In the genomic region with DNA sequence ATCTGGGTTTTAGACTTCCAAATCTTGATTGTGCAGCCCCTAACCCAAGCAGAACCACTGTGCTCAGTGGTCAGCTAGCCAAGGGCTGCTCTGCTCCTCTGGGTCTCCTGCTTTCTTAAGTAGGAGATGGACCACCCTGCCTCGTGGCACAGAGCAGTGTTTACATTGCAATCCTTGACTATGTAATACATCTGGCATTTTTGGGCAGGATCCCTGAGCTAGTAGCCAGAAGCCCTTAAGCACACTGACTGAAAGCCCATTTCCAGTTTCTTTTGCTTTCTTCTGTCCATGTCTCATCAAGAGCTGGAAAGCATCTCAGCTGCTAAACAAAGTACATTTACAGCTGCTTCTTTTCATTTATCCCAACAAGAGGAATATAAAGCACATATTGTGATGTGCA, we compare ENCODE assay signal across 11 mouse cellular contexts. TPM values are rescaled to one million over a fixed set of nuclear protein-coding genes. Genes with fewer than 3 reads are reported as not detected.
A peak's percentile ranks its signal among the peaks of the same experiment; 100 is the strongest.
DNase-seq lines count a peak whose midpoint lies in the region; ATAC-seq and TF ChIP-seq lines count a peak whose summit lies in the region.
"Had no signal": no experiment of that assay in that cellular context is flagged by ENCODE, and none has a peak within 500 bp of the region (broad histone marks: within the 10 kb centered on the region; RNA-seq: fewer than 3 reads in every experiment).

No protein-coding gene starts in this region.

- H3K27me3 ChIP-seq in forebrain, embryonic 11.5 days (ENCODE audit: control insufficient read depth, insufficient read depth, low read length) = no peaks in the 10 kb centered on the region
- peaks cover 3% of the 10 kb centered on the region for H3K27me3 ChIP-seq in forebrain, postnatal 0 days (ENCODE audit: insufficient read depth, low read length)
- 0 out of 2 replicates have a peak, but pooled peaks cover 2% of the 10 kb centered on the region for H3K27me3 ChIP-seq in midbrain, embryonic 11.5 days (ENCODE audit: control insufficient read depth, insufficient read depth, low read length)
- no peaks in the 10 kb centered on the region for H3K27me3 ChIP-seq in midbrain, embryonic 16.5 days (ENCODE audit: control insufficient read depth, insufficient read depth, low read depth, low read length)
- H3K27me3 ChIP-seq in intestine, embryonic 14.5 days (replicated peaks; ENCODE audit: control insufficient read depth, insufficient read depth, low read length) = no peaks in the 10 kb centered on the region
- no peaks in the 10 kb centered on the region for H3K27me3 ChIP-seq in stomach, embryonic 14.5 days (ENCODE audit: control insufficient read depth, insufficient read depth, low read length)

- H3K4me1 ChIP-seq in forebrain, embryonic 11.5 days (replicated peaks; ENCODE audit: control insufficient read depth, insufficient read depth, low read length) = peaks cover 60% of the 10 kb centered on the region
- H3K4me1 ChIP-seq in forebrain, postnatal 0 days (ENCODE audit: insufficient read depth) = peaks cover 13% of the 10 kb centered on the region
- H3K4me1 ChIP-seq in midbrain, embryonic 11.5 days (ENCODE audit: control insufficient read depth, insufficient read depth, low read length) = peaks cover 84% of the 10 kb centered on the region
- peaks cover 37% of the 10 kb centered on the region for H3K4me1 ChIP-seq in midbrain, embryonic 16.5 days (ENCODE audit: control insufficient read depth, insufficient read depth, low read length)
- peaks cover 94% of the 10 kb centered on the region for H3K4me1 ChIP-seq in intestine, embryonic 14.5 days (replicated peaks; ENCODE audit: control insufficient read depth, insufficient read depth, low read length)
- H3K4me1 ChIP-seq in stomach, embryonic 14.5 days (ENCODE audit: control insufficient read depth, insufficient read depth, low read length) = peaks cover 81% of the 10 kb centered on the region

- no peak for ATAC-seq in forebrain, embryonic 11.5 days (replicated peaks; ENCODE audit: low FRiP score)
- ATAC-seq in forebrain, postnatal 0 days = no peak
- no peak for ATAC-seq in midbrain, embryonic 11.5 days (ENCODE audit: low FRiP score)
- ATAC-seq in midbrain, embryonic 16.5 days = no peak
- ATAC-seq in intestine, embryonic 14.5 days (replicated peaks; ENCODE audit: low FRiP score, low TSS enrichment, low read depth) = no peak; the same call in 1 of the 2 replicates
- ATAC-seq in stomach, embryonic 14.5 days (ENCODE audit: insufficient number of reproducible peaks, insufficient read depth, low FRiP score, low read depth) = no peak

- H3K4me2 ChIP-seq in forebrain, embryonic 11.5 days (ENCODE audit: low read depth, low read length, severe bottlenecking) = peak overlapping the region; percentile 16; the same call in 1 of the 2 replicates
- no peak overlapping the region for H3K4me2 ChIP-seq in forebrain, postnatal 0 days (ENCODE audit: low read depth)
- H3K4me2 ChIP-seq in midbrain, embryonic 11.5 days = peak overlapping the region; percentile 33; the same call in 1 of the 2 replicates
- no peak overlapping the region for H3K4me2 ChIP-seq in midbrain, embryonic 16.5 days (ENCODE audit: low read length)
- H3K4me2 ChIP-seq in intestine, embryonic 14.5 days (ENCODE audit: low read length) = peak overlapping the region; percentile 91
- H3K4me2 ChIP-seq in stomach, embryonic 14.5 days (replicated peaks; ENCODE audit: low read depth, low read length) = peak overlapping the region; percentile 95

- H3K9me3 ChIP-seq in forebrain, embryonic 11.5 days (ENCODE audit: control insufficient read depth, low read length) = no peaks in the 10 kb centered on the region
- no peaks in the 10 kb centered on the region for H3K9me3 ChIP-seq in forebrain, postnatal 0 days (ENCODE audit: low read length)
- no peaks in the 10 kb centered on the region for H3K9me3 ChIP-seq in midbrain, embryonic 11.5 days (ENCODE audit: control insufficient read depth, low read length)
- no peaks in the 10 kb centered on the region for H3K9me3 ChIP-seq in midbrain, embryonic 16.5 days (replicated peaks; ENCODE audit: control insufficient read depth, low read length, poor library complexity, severe bottlenecking)
- no peaks in the 10 kb centered on the region for H3K9me3 ChIP-seq in intestine, embryonic 14.5 days (ENCODE audit: control insufficient read depth, low read length)
- no peaks in the 10 kb centered on the region for H3K9me3 ChIP-seq in stomach, embryonic 14.5 days (ENCODE audit: control insufficient read depth, low read depth, low read length)

- no peak overlapping the region; the same call in none of the 2 replicates for H3K9ac ChIP-seq in forebrain, embryonic 11.5 days (ENCODE audit: low read length)
- H3K9ac ChIP-seq in forebrain, postnatal 0 days = no peak overlapping the region
- H3K9ac ChIP-seq in midbrain, embryonic 11.5 days (ENCODE audit: low read length) = no peak overlapping the region
- H3K9ac ChIP-seq in midbrain, embryonic 16.5 days (ENCODE audit: low read depth, low read length) = no peak overlapping the region
- peak overlapping the region; percentile 100 for H3K9ac ChIP-seq in intestine, embryonic 14.5 days (ENCODE audit: low read length)
- peak overlapping the region; percentile 21; the same call in 1 of the 2 replicates for H3K9ac ChIP-seq in stomach, embryonic 14.5 days (replicated peaks; ENCODE audit: low read depth, low read length)

- no peaks in the 10 kb centered on the region for H3K36me3 ChIP-seq in forebrain, embryonic 11.5 days (ENCODE audit: control insufficient read depth, insufficient read depth, low read length)
- H3K36me3 ChIP-seq in forebrain, postnatal 0 days (ENCODE audit: insufficient read depth) = no peaks in the 10 kb centered on the region
- H3K36me3 ChIP-seq in midbrain, embryonic 11.5 days (ENCODE audit: control insufficient read depth, insufficient read depth, low read length) = no peaks in the 10 kb centered on the region
- H3K36me3 ChIP-seq in midbrain, embryonic 16.5 days (ENCODE audit: control insufficient read depth, insufficient read depth, low read length) = no peaks in the 10 kb centered on the region
- H3K36me3 ChIP-seq in intestine, embryonic 14.5 days (ENCODE audit: control insufficient read depth, insufficient read depth, low read length) = peaks cover 34% of the 10 kb centered on the region
- peaks cover 18% of the 10 kb centered on the region for H3K36me3 ChIP-seq in stomach, embryonic 14.5 days (ENCODE audit: control insufficient read depth, insufficient read depth, low read length)

- TF ChIP-seq CTCF in forebrain, postnatal 0 days (IDR thresholded peaks at IDR 0.05; ENCODE audit: low read depth) = no peak

- no peak overlapping the region for H3K4me3 ChIP-seq in forebrain, embryonic 11.5 days (ENCODE audit: low read depth, low read length)
- H3K4me3 ChIP-seq in forebrain, postnatal 0 days (ENCODE audit: low read depth, low read length) = no peak overlapping the region
- H3K4me3 ChIP-seq in midbrain, embryonic 11.5 days (ENCODE audit: low read depth, low read length) = no peak overlapping the region
- no peak overlapping the region for H3K4me3 ChIP-seq in midbrain, embryonic 16.5 days (ENCODE audit: low read depth, low read length)
- H3K4me3 ChIP-seq in intestine, embryonic 14.5 days (ENCODE audit: low read depth, low read length) = peak overlapping the region; percentile 22; the same call in 1 of the 2 replicates
- H3K4me3 ChIP-seq in stomach, embryonic 14.5 days (ENCODE audit: low read depth, low read length) = peak overlapping the region; percentile 28; the same call in 1 of the 2 replicates

- 59% methylated on average over 1 of the region's 1 CpGs for WGBS in forebrain, embryonic 11.5 days
- 17% methylated on average over 1 of the region's 1 CpGs for WGBS in forebrain, postnatal 0 days
- WGBS in midbrain, embryonic 11.5 days = 38% methylated on average over 1 of the region's 1 CpGs
- 24% methylated on average over 1 of the region's 1 CpGs for WGBS in midbrain, embryonic 16.5 days
- WGBS in intestine, embryonic 14.5 days = 3% methylated on average over 1 of the region's 1 CpGs
- 9% methylated on average over 1 of the region's 1 CpGs for WGBS in stomach, embryonic 14.5 days

- peak overlapping the region; percentile 81 for H3K27ac ChIP-seq in forebrain, embryonic 11.5 days (ENCODE audit: low read depth, low read length)
- H3K27ac ChIP-seq in forebrain, postnatal 0 days (ENCODE audit: low read depth, low read length) = no peak overlapping the region
- peak overlapping the region; percentile 77; the same call in 1 of the 2 replicates for H3K27ac ChIP-seq in midbrain, embryonic 11.5 days (ENCODE audit: low read depth, low read length)
- no peak overlapping the region for H3K27ac ChIP-seq in midbrain, embryonic 16.5 days (ENCODE audit: low read length)
- peak overlapping the region; percentile 98 for H3K27ac ChIP-seq in intestine, embryonic 14.5 days (ENCODE audit: low read depth)
- H3K27ac ChIP-seq in stomach, embryonic 14.5 days (ENCODE audit: low read length) = peak overlapping the region; percentile 85

- no peak for DNase-seq in forebrain, embryonic 11.5 days (ENCODE audit: low spot score)
- DNase-seq in forebrain, postnatal 0 days = no peak
- DNase-seq in midbrain, embryonic 11.5 days (ENCODE audit: low spot score, missing footprints) = peak; percentile 83
- no peak for DNase-seq in intestine, embryonic 14.5 days (ENCODE audit: low spot score)
- DNase-seq in ovary, adult 18-20 months (ENCODE audit: low spot score) = no peak
- no peak for DNase-seq in urinary bladder, postnatal 36 days (ENCODE audit: low spot score in 2 of 2)
- DNase-seq: adrenal gland, postnatal 10 days; cerebellum, adult 11 months; kidney, adult 8-10 months had no signal

RNA-seq across cellular contexts. Expression of a gene that starts 17.0 kb away (rescaled TPM):
- 25.1 and 26.0 TPM in 2 replicates for polyA plus RNA-seq in forebrain, embryonic 11.5 days (2014; fragmentation: Nextera tagmentation; extraction: Ambion mirVana)
- 11.7 and 26.5 TPM in 2 replicates for total RNA-seq in forebrain, postnatal 0 days (2014; rRNA removed)
- 2.7 and 4.8 TPM in 2 replicates for polyA plus RNA-seq in forebrain, postnatal 0 days (2015; fragmentation: Nextera tagmentation; extraction: Ambion mirVana)
- 22.6 and 22.9 TPM in 2 replicates for polyA plus RNA-seq in midbrain, embryonic 11.5 days (2014; fragmentation: Nextera tagmentation; extraction: Ambion mirVana)
- polyA plus RNA-seq in midbrain, embryonic 16.5 days (2015; fragmentation: Nextera tagmentation; extraction: Ambion mirVana) = 14.3 and 15.0 TPM in 2 replicates
- polyA plus RNA-seq in intestine, embryonic 14.5 days (2014; fragmentation: Nextera tagmentation; extraction: Ambion mirVana) = 62.8 and 68.0 TPM in 2 replicates
- polyA plus RNA-seq in stomach, embryonic 14.5 days (2014; fragmentation: Nextera tagmentation; extraction: Ambion mirVana) = 71.5 and 79.8 TPM in 2 replicates

RNA-seq across cellular contexts. Expression of a gene that starts 59.4 kb away (rescaled TPM):
- polyA plus RNA-seq in forebrain, embryonic 11.5 days (2014; fragmentation: Nextera tagmentation; extraction: Ambion mirVana) = 20.4 and 22.5 TPM in 2 replicates
- 9.3 and 12.2 TPM in 2 replicates for total RNA-seq in forebrain, postnatal 0 days (2014; rRNA removed)
- polyA plus RNA-seq in forebrain, postnatal 0 days (2015; fragmentation: Nextera tagmentation; extraction: Ambion mirVana) = 7.4 and 8.0 TPM in 2 replicates
- polyA plus RNA-seq in midbrain, embryonic 11.5 days (2014; fragmentation: Nextera tagmentation; extraction: Ambion mirVana) = 23.7 and 23.9 TPM in 2 replicates
- polyA plus RNA-seq in midbrain, embryonic 16.5 days (2015; fragmentation: Nextera tagmentation; extraction: Ambion mirVana) = 14.2 and 15.2 TPM in 2 replicates
- polyA plus RNA-seq in intestine, embryonic 14.5 days (2014; fragmentation: Nextera tagmentation; extraction: Ambion mirVana) = 18.3 and 25.7 TPM in 2 replicates
- polyA plus RNA-seq in stomach, embryonic 14.5 days (2014; fragmentation: Nextera tagmentation; extraction: Ambion mirVana) = 21.9 and 24.3 TPM in 2 replicates

Comparison
In these comparisons a context has a peak if more than half of its experiments do, and no peak if none do; other contexts are left out.
1. H3K27ac ChIP-seq: peak in forebrain, embryonic 11.5 days (single experiment), midbrain, embryonic 11.5 days (single experiment), intestine, embryonic 14.5 days (single experiment) and stomach, embryonic 14.5 days (single experiment); none in forebrain, postnatal 0 days (single experiment) and midbrain, embryonic 16.5 days (single experiment).
2. H3K4me2 ChIP-seq: peak in forebrain, embryonic 11.5 days (single experiment), midbrain, embryonic 11.5 days (single experiment), intestine, embryonic 14.5 days (single experiment) and stomach, embryonic 14.5 days (single experiment); none in forebrain, postnatal 0 days (single experiment) and midbrain, embryonic 16.5 days (single experiment).
3. H3K4me3 ChIP-seq: peak in intestine, embryonic 14.5 days (single experiment) and stomach, embryonic 14.5 days (single experiment); none in forebrain, embryonic 11.5 days (single experiment), forebrain, postnatal 0 days (single experiment), midbrain, embryonic 11.5 days (single experiment) and midbrain, embryonic 16.5 days (single experiment).
4. H3K9ac ChIP-seq: peak in intestine, embryonic 14.5 days (single experiment) and stomach, embryonic 14.5 days (single experiment); none in forebrain, embryonic 11.5 days (single experiment), forebrain, postnatal 0 days (single experiment), midbrain, embryonic 11.5 days (single experiment) and midbrain, embryonic 16.5 days (single experiment).